Mouse (Mus musculus) thymus, adult 2 months (tissue): Measurements from ENCODE around the gene C2cd3. TPM values are rescaled to one million over a fixed set of nuclear protein-coding genes. Genes with fewer than 3 reads are reported as not detected.

Experiments used
- DNase-seq: peaks from one replicate; pipeline ENCODE4 v3.0.0; 2021
- H3K27ac ChIP-seq: fragments of 200-500 bp; 2 replicates; pipeline ENCODE4 v1.5.1; 2012; ENCODE audit warnings: low read length, control low read depth; ENCODE audit not compliant: control insufficient read depth, insufficient read depth
- H3K27me3 ChIP-seq: fragments of 200-500 bp; 2 replicates; pipeline ENCODE4 v1.6.1; 2012; ENCODE audit warnings: mild to moderate bottlenecking, low read length, moderate library complexity, mixed read lengths; ENCODE audit not compliant: control insufficient read depth, insufficient read depth
- H3K36me3 ChIP-seq: fragments of 200-500 bp; 2 replicates; pipeline ENCODE4 v1.6.1; 2012; ENCODE audit warnings: mild to moderate bottlenecking, low read length, moderate library complexity; ENCODE audit not compliant: control insufficient read depth, insufficient read depth
- H3K4me1 ChIP-seq: fragments of 200-500 bp; replicated peaks from 2 replicates; pipeline ENCODE4 v1.6.1; 2012; ENCODE audit warnings: low read length; ENCODE audit not compliant: control insufficient read depth, insufficient read depth
- H3K4me3 ChIP-seq: fragments of 200-500 bp; 2 replicates; pipeline ENCODE4 v1.5.1; 2012; ENCODE audit warnings: mild to moderate bottlenecking, low read length, control low read depth, moderate library complexity; ENCODE audit not compliant: control insufficient read depth, insufficient read depth
- CTCF ChIP-seq: fragments of 200-500 bp; IDR thresholded peaks from 2 replicates; pipeline ENCODE4 v1.5.1; 2012; ENCODE audit warnings: mild to moderate bottlenecking, control low read depth, low read length, moderate library complexity, borderline replicate concordance; ENCODE audit not compliant: control insufficient read depth, poor library complexity, insufficient read depth; ENCODE audit errors: extremely low read depth
- POLR2A ChIP-seq: fragments of 200-500 bp; IDR thresholded peaks from 2 replicates; pipeline ENCODE4 v1.6.1; 2012; ENCODE audit warnings: mild to moderate bottlenecking, low read length, control low read depth, moderate library complexity; ENCODE audit not compliant: control insufficient read depth, poor library complexity, insufficient read depth; ENCODE audit errors: extremely low read depth
- WGBS: fragments of 180-500 bp; shearing (Covaris S2); methylation state at CpG from one replicate; pipeline ENCODE4 v1.1.7; 2018; 5-methylcytosine and 5-hydroxymethylcytosine counted together
- polyA plus RNA-seq: library from polyadenylated mRNA; depleted of rRNA; stranded (reverse); fragments of >200 nt; gene quantifications from 2 replicates; pipeline ENCODE4 v1.2.3, GENCODE M21; 2012

Gene C2cd3
- polyA plus RNA-seq, 1 experiment: 52.2 TPM

- Histone ChIP-seq H3K27ac (peak overlapping the region; percentile 92), H3K27me3 (no peaks in the 10 kb centered on the region), H3K4me1 (peaks cover 30% of the 10 kb centered on the region), H3K4me3 (peak overlapping the region; percentile 70), H3K36me3 (peaks cover 35% of the 10 kb centered on the region)
- WGBS: 13% methylated on average over 7 of the region's 7 CpGs
- TF ChIP-seq CTCF (no peak), POLR2A (no peak)
- DNase-seq: peak; percentile 40
Measured at GRCm38 (mm10) chr7:100494415-100494831, 122.4 kb downstream of the C2cd3 start.

GRCm38 (mm10) chr7:100495042-100495441 is 123.0 kb downstream of the C2cd3 start:
- no peaks in the 10 kb centered on the region for H3K27me3 ChIP-seq
- H3K27ac ChIP-seq: peak overlapping the region; percentile 92
- WGBS: 9% methylated on average over 8 of the region's 8 CpGs
- no peak for TF ChIP-seq CTCF
- TF ChIP-seq POLR2A: no peak
- H3K4me1 ChIP-seq: peaks cover 30% of the 10 kb centered on the region
- peak; percentile 56 for DNase-seq
- H3K36me3 ChIP-seq: peaks cover 41% of the 10 kb centered on the region
- peak overlapping the region; percentile 70 for H3K4me3 ChIP-seq

- Histone ChIP-seq H3K4me3 (peak overlapping the region; percentile 70), H3K36me3 (peaks cover 45% of the 10 kb centered on the region), H3K27ac (peak overlapping the region; percentile 95), H3K4me1 (peaks cover 30% of the 10 kb centered on the region), H3K27me3 (no peaks in the 10 kb centered on the region)
- 6% methylated on average over 11 of the region's 11 CpGs for WGBS
- DNase-seq: peak; percentile 91
- TF ChIP-seq CTCF: no peak
- TF ChIP-seq POLR2A: peak; percentile 64
Measured at GRCm38 (mm10) chr7:100495581-100496251, 123.7 kb downstream of the C2cd3 start.

- Histone ChIP-seq H3K4me1 (peaks cover 30% of the 10 kb centered on the region), H3K27me3 (no peaks in the 10 kb centered on the region), H3K27ac (peak overlapping the region; percentile 95), H3K36me3 (peaks cover 45% of the 10 kb centered on the region), H3K4me3 (peak overlapping the region; percentile 63)
- DNase-seq: no peak
- TF ChIP-seq CTCF: no peak
- no peak for TF ChIP-seq POLR2A
- WGBS: 76% methylated on average over 6 of the region's 6 CpGs
Measured at GRCm38 (mm10) chr7:100496371-100496770, 124.3 kb downstream of the C2cd3 start.

- peak overlapping the region; percentile 95 for H3K27ac ChIP-seq
- peaks cover 45% of the 10 kb centered on the region for H3K36me3 ChIP-seq
- DNase-seq: no peak
- no peak for TF ChIP-seq CTCF
- peak overlapping the region; percentile 63; the same call in 1 of the 2 replicates for H3K4me3 ChIP-seq
- WGBS: 99% methylated on average over 9 of the region's 9 CpGs
- H3K27me3 ChIP-seq: no peaks in the 10 kb centered on the region
- H3K4me1 ChIP-seq: peaks cover 30% of the 10 kb centered on the region
Measured at GRCm38 (mm10) chr7:100496791-100497190, 124.8 kb downstream of the C2cd3 start.

GRCm38 (mm10) chr7:100497402-100497801 is 125.4 kb downstream of the C2cd3 start:
- 87% methylated on average over 4 of the region's 4 CpGs for WGBS

More at GRCm38 (mm10) chr7:100497402-100497801, 125.4 kb downstream of the C2cd3 start:
- H3K27ac ChIP-seq: no peak overlapping the region
- H3K4me1 ChIP-seq: peaks cover 33% of the 10 kb centered on the region
- H3K36me3 ChIP-seq: peaks cover 45% of the 10 kb centered on the region
- TF ChIP-seq POLR2A (no peak), CTCF (no peak)
- H3K4me3 ChIP-seq: no peak overlapping the region
- no peak for DNase-seq
- no peaks in the 10 kb centered on the region for H3K27me3 ChIP-seq
